Mouse (Mus musculus) small intestine, adult 2 months (tissue): ENCODE measurements around the gene Rho.

Source experiments
- CTCF ChIP-seq: fragments of 200-500 bp; IDR thresholded peaks from 2 replicates; pipeline ENCODE4 v1.5.1; 2012; ENCODE audit warnings: low read depth, mild to moderate bottlenecking, control low read depth, inconsistent platforms, low read length, moderate library complexity, mixed read lengths; ENCODE audit not compliant: insufficient replicate concordance, insufficient read length; ENCODE audit errors: extremely low read depth
- POLR2A ChIP-seq: fragments of 200-500 bp; IDR thresholded peaks from 2 replicates; pipeline ENCODE4 v1.6.1; 2012; ENCODE audit warnings: low read depth, mild to moderate bottlenecking, control low read depth, inconsistent platforms, low read length, moderate library complexity

- TF ChIP-seq POLR2A (no peak), CTCF (no peak)
Observed at GRCm38 (mm10) chr6:115943498-115944427, 12.2 kb downstream of the Rho start.
